Mouse (Mus musculus) neural tube, embryonic 15.5 days (tissue): ENCODE data around the gene Tmem218. TPM values are rescaled to one million over a fixed set of nuclear protein-coding genes. Genes with fewer than 3 reads are reported as not detected.

Experiments
- ATAC-seq: fragments of 200-750 bp; cut with Nextera tagmentation; 2 replicates; pipeline ENCODE4 v1.8.0; 2017; ENCODE audit warnings: mild to moderate bottlenecking, moderate TSS enrichment, moderate library complexity; ENCODE audit not compliant: low FRiP score
- H3K27ac ChIP-seq: fragments of 300-500 bp; sonication (generic); replicated peaks from 2 replicates; pipeline ENCODE4 v1.5.1; 2015; ENCODE audit warnings: mild to moderate bottlenecking, inconsistent platforms
- H3K27me3 ChIP-seq: fragments of 300-500 bp; sonication (generic); replicated peaks from 2 replicates; pipeline ENCODE4 v1.6.1; 2015; ENCODE audit warnings: inconsistent platforms
- H3K36me3 ChIP-seq: fragments of 300-500 bp; sonication (generic); 2 replicates; pipeline ENCODE4 v1.6.1; 2015; ENCODE audit warnings: inconsistent platforms
- H3K4me1 ChIP-seq: fragments of 300-500 bp; sonication (generic); 2 replicates; pipeline ENCODE4 v1.6.1; 2015; ENCODE audit warnings: inconsistent platforms
- H3K4me2 ChIP-seq: fragments of 300-500 bp; sonication (generic); 2 replicates; pipeline ENCODE4 v1.6.1; 2015; ENCODE audit warnings: inconsistent platforms, mild to moderate bottlenecking, moderate library complexity
- H3K4me3 ChIP-seq: fragments of 300-500 bp; sonication (generic); replicated peaks from 2 replicates; pipeline ENCODE4 v1.5.1; 2015; ENCODE audit warnings: mild to moderate bottlenecking, inconsistent platforms
- H3K9ac ChIP-seq: fragments of 300-500 bp; sonication (generic); replicated peaks from 2 replicates; pipeline ENCODE4 v1.6.1; 2015; ENCODE audit warnings: mild to moderate bottlenecking, inconsistent platforms
- H3K9me3 ChIP-seq: fragments of 300-500 bp; sonication (generic); replicated peaks from 2 replicates; pipeline ENCODE4 v1.6.1; 2016; ENCODE audit warnings: inconsistent platforms
- WGBS: fragments of 180-500 bp; shearing (Covaris S2); methylation state at CpG from one replicate; pipeline ENCODE4 v1.1.7; 2015; ENCODE audit warnings: mixed read lengths; 5-methylcytosine and 5-hydroxymethylcytosine counted together
- polyA plus RNA-seq: library from polyadenylated mRNA; unstranded; fragments of >200 nt; fragmentation: Nextera tagmentation; extraction: Ambion mirVana; gene quantifications from 2 replicates; pipeline ENCODE4 v1.2.1, GENCODE M21; 2015

Gene Tmem218
- polyA plus RNA-seq, 1 experiment from 2014 or later = 8.0 TPM

GRCm38 (mm10) chr9:37255149-37255888 lies 47.3 kb downstream of the Tmem218 start, which contains the start of gene Slc37a2:
TSS of gene Slc37a2 (minus strand) at chr9:37255738.
- WGBS = 4% methylated on average over 38 of the region's 38 CpGs
- Histone ChIP-seq H3K36me3 (no peaks in the 10 kb centered on the region), H3K4me1 (peaks cover 19% of the 10 kb centered on the region)

GRCm38 (mm10) chr9:37255889-37256225 lies 47.8 kb downstream of the Tmem218 start:
- Histone ChIP-seq H3K4me2 (peak overlapping the region; percentile 88), H3K9me3 (no peaks in the 10 kb centered on the region), H3K4me3 (peak overlapping the region; percentile 42), H3K9ac (no peak overlapping the region), H3K27me3 (peaks cover 5% of the 10 kb centered on the region), H3K27ac (no peak overlapping the region), H3K36me3 (no peaks in the 10 kb centered on the region), H3K4me1 (peaks cover 19% of the 10 kb centered on the region)
- ATAC-seq = peak; percentile 84; the same call in 1 of the 2 replicates
- WGBS = 30% methylated on average over 7 of the region's 7 CpGs

More at GRCm38 (mm10) chr9:37255149-37255888, 47.3 kb downstream of the Tmem218 start, which contains the start of gene Slc37a2:
- H3K4me3 ChIP-seq = peak within 1 kb of the TSS; percentile 42
- H3K4me2 ChIP-seq = peak within 1 kb of the TSS; percentile 88
- peak within 1 kb of the TSS; percentile 48; the same call in 1 of the 2 replicates for H3K9ac ChIP-seq
- peaks cover 5% of the 10 kb centered on the region for H3K27me3 ChIP-seq
- no peaks in the 10 kb centered on the region for H3K9me3 ChIP-seq
- peak; percentile 79 for ATAC-seq
- H3K27ac ChIP-seq = no peak within 1 kb of the TSS

- no peak overlapping the region for H3K27ac ChIP-seq
- H3K4me2 ChIP-seq = no peak overlapping the region
- no peaks in the 10 kb centered on the region for H3K36me3 ChIP-seq
- no peak for ATAC-seq
- no peak overlapping the region for H3K4me3 ChIP-seq
- H3K9ac ChIP-seq = no peak overlapping the region
- no peaks in the 10 kb centered on the region for H3K27me3 ChIP-seq
- 84% methylated on average over 2 of the region's 2 CpGs for WGBS
- H3K9me3 ChIP-seq = no peaks in the 10 kb centered on the region
- no peaks in the 10 kb centered on the region for H3K4me1 ChIP-seq
Observed at GRCm38 (mm10) chr9:37266622-37267021, 58.6 kb downstream of the Tmem218 start.

Other genes starting within 250 kb of the Tmem218 start
- gene Pknox2, start 60.8 kb upstream of the Tmem218 start, polyA plus RNA-seq = 46.1 and 52.3 TPM in 2 replicates
- 1.8 and 2.2 TPM in 2 replicates for gene Slc37a2, start 47.5 kb downstream of the Tmem218 start, polyA plus RNA-seq
- 6.4 and 7.7 TPM in 2 replicates for gene Ccdc15, start 140.2 kb downstream of the Tmem218 start, polyA plus RNA-seq
- gene Hepacam, start 159.1 kb downstream of the Tmem218 start, polyA plus RNA-seq = 25.6 and 25.8 TPM in 2 replicates
- gene Robo4, start 193.7 kb downstream of the Tmem218 start, polyA plus RNA-seq = 5.4 and 6.2 TPM in 2 replicates
- 4.8 and 8.7 TPM in 2 replicates for gene Robo3, start 225.0 kb downstream of the Tmem218 start, polyA plus RNA-seq